Mouse (Mus musculus) forebrain, embryonic 15.5 days (tissue): ENCODE measurements around the gene Defb22. TPM values are rescaled to one million over a fixed set of nuclear protein-coding genes. Genes with fewer than 3 reads are reported as not detected.

Source experiments
- ATAC-seq: fragments of 200-750 bp; cut with Nextera tagmentation; replicated peaks from 2 replicates; pipeline ENCODE4 v1.8.0; 2017; ENCODE audit warnings: mild to moderate bottlenecking, moderate TSS enrichment, moderate library complexity
- H3K27ac ChIP-seq: fragments of 300-500 bp; sonication (generic); replicated peaks from 2 replicates; pipeline ENCODE4 v1.5.1; 2015; ENCODE audit warnings: mild to moderate bottlenecking, inconsistent platforms
- H3K27me3 ChIP-seq: fragments of 300-500 bp; sonication (generic); 2 replicates; pipeline ENCODE4 v1.6.1; 2015; ENCODE audit warnings: inconsistent platforms
- H3K36me3 ChIP-seq: fragments of 300-500 bp; sonication (generic); 2 replicates; pipeline ENCODE4 v1.6.1; 2015; ENCODE audit warnings: mild to moderate bottlenecking, inconsistent platforms
- H3K4me1 ChIP-seq: fragments of 300-500 bp; sonication (generic); 2 replicates; pipeline ENCODE4 v1.6.1; 2015; ENCODE audit warnings: inconsistent platforms
- H3K4me2 ChIP-seq: fragments of 300-500 bp; sonication (generic); replicated peaks from 2 replicates; pipeline ENCODE4 v1.6.1; 2015; ENCODE audit warnings: mild to moderate bottlenecking, inconsistent platforms
- H3K4me3 ChIP-seq: fragments of 300-500 bp; sonication (generic); 2 replicates; pipeline ENCODE4 v1.5.1; 2015; ENCODE audit warnings: mild to moderate bottlenecking, inconsistent platforms
- H3K9ac ChIP-seq: fragments of 300-500 bp; sonication (generic); replicated peaks from 2 replicates; pipeline ENCODE4 v1.6.1; 2015; ENCODE audit warnings: mild to moderate bottlenecking, inconsistent platforms
- H3K9me3 ChIP-seq: fragments of 300-500 bp; sonication (generic); 2 replicates; pipeline ENCODE4 v1.6.1; 2016; ENCODE audit warnings: inconsistent platforms
- WGBS: fragments of 180-500 bp; shearing (Covaris S2); methylation state at CpG from one replicate; pipeline ENCODE4 v1.1.7; 2015; ENCODE audit warnings: mixed read lengths; 5-methylcytosine and 5-hydroxymethylcytosine counted together
- polyA plus RNA-seq: library from polyadenylated mRNA; unstranded; fragments of >200 nt; fragmentation: Nextera tagmentation; extraction: Ambion mirVana; gene quantifications from 2 replicates; pipeline ENCODE4 v1.2.1, GENCODE M21; 2015

Gene Defb22
- not detected in 2 replicates for polyA plus RNA-seq

DNA sequence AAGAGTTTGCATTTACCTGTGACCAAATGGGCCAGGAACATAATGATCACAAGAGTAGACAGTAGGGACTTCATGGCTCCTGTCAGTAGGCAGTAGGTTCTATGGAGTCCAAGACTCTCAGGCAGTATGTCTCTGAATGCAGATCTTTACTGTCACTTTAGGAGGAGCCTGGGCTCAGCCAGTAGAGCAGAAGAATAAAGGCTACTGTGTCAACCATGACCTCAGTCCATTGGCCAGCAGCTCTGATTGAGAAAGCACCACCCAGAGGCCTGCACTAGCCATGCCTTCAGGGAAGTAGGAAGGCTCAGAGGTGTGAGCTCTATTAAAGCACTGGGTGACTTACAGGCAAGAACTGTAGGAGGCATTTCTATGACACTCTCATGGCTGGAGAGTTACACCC, at the start of gene Defb22:
Defb22 (minus strand) TSS at position 101 of the 400 bp plus-strand sequence.
- Histone ChIP-seq H3K4me3 (no peak within 1 kb of the TSS), H3K27ac (no peak within 1 kb of the TSS), H3K27me3 (no peaks in the 10 kb centered on the region), H3K4me2 (no peak within 1 kb of the TSS), H3K36me3 (no peaks in the 10 kb centered on the region), H3K9me3 (no peaks in the 10 kb centered on the region), H3K4me1 (no peaks in the 10 kb centered on the region), H3K9ac (no peak within 1 kb of the TSS)
- ATAC-seq: no peak

DNA sequence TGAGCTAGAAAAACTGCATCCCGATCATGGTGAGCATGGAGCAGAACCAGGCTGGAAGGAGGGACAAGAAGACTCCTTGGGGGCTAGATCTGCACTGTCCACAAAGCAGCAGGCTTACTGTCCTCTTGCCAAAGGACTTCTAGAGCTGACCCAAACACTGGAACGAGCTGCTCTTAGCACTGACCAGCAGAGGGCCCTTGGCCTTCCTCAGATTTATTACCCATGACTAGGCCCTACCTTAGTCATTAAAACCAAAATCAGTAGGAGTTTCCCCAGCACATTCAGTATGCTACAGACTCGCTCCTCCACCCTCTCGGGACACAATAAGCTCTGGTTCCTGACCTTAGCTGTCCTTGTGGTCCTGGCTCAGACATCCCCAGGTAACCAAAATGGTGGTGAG, 28.0 kb upstream of the Defb22 start, which contains the start of gene Defb28:
Defb28 (plus strand) TSS at position 275 of the 400 bp plus-strand sequence.
- H3K4me2 ChIP-seq: no peak within 1 kb of the TSS
- no peaks in the 10 kb centered on the region for H3K27me3 ChIP-seq
- H3K9ac ChIP-seq: no peak within 1 kb of the TSS
- H3K4me1 ChIP-seq: no peaks in the 10 kb centered on the region
- no peak within 1 kb of the TSS for H3K27ac ChIP-seq
- H3K36me3 ChIP-seq: no peaks in the 10 kb centered on the region
- H3K4me3 ChIP-seq: no peak within 1 kb of the TSS
- ATAC-seq: no peak
- H3K9me3 ChIP-seq: no peaks in the 10 kb centered on the region
- WGBS: 71% methylated on average over 4 of the region's 4 CpGs

DNA sequence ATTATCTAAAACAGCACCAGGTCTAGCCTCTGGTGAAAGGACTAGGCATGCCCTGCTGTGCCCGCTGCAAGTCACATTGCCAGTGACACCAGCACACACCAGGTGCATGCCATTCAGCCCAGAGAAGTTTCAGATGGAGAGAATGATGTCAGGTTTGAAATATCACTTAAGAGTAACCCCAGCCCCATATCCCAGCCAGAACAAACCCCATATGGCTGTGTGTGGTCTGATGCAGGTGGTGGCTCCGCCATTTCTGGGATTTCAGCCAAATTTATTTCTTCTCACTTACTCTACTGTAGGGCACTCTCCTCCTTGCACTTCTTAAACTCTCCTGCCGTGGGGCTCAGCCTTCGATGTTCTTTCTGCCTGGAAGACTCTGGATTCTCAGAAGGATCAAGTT, 26.1 kb upstream of the Defb22 start:
- H3K4me2 ChIP-seq: no peak overlapping the region
- H3K4me3 ChIP-seq: no peak overlapping the region
- H3K9ac ChIP-seq: no peak overlapping the region
- H3K4me1 ChIP-seq: no peaks in the 10 kb centered on the region
- H3K9me3 ChIP-seq: no peaks in the 10 kb centered on the region
- WGBS: 57% methylated on average over 4 of the region's 4 CpGs
- no peaks in the 10 kb centered on the region for H3K36me3 ChIP-seq
- H3K27me3 ChIP-seq: no peaks in the 10 kb centered on the region
- H3K27ac ChIP-seq: no peak overlapping the region
- no peak for ATAC-seq

DNA sequence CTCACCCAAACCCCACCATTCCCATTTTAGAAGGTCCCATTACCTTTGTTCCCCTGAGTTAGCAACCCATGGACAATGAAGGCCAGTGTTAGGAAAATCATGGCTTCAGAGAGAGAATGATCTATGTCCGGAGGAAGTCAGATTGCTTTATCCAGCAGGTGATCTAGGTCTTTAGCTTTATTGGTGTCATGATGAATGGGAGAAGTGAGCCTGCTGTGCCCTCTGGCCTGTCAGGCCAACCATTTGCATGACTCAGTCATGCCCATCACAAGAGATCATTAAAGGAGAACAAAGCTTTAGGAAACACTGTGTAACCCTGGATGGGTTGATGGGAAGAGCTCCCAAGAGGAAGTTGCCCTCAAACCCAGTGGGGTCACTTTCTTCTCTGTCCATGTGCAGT, 21.7 kb upstream of the Defb22 start, which contains the start of gene Defb26:
Defb26 (minus strand) TSS at position 101 of the 400 bp plus-strand sequence.
- H3K4me2 ChIP-seq: no peak within 1 kb of the TSS
- H3K27me3 ChIP-seq: no peaks in the 10 kb centered on the region
- H3K4me1 ChIP-seq: no peaks in the 10 kb centered on the region
- no peak within 1 kb of the TSS for H3K9ac ChIP-seq
- WGBS: 90% methylated on average over 1 of the region's 1 CpGs
- H3K27ac ChIP-seq: no peak within 1 kb of the TSS
- no peaks in the 10 kb centered on the region for H3K9me3 ChIP-seq
- H3K36me3 ChIP-seq: no peaks in the 10 kb centered on the region
- no peak within 1 kb of the TSS for H3K4me3 ChIP-seq
- ATAC-seq: no peak

DNA sequence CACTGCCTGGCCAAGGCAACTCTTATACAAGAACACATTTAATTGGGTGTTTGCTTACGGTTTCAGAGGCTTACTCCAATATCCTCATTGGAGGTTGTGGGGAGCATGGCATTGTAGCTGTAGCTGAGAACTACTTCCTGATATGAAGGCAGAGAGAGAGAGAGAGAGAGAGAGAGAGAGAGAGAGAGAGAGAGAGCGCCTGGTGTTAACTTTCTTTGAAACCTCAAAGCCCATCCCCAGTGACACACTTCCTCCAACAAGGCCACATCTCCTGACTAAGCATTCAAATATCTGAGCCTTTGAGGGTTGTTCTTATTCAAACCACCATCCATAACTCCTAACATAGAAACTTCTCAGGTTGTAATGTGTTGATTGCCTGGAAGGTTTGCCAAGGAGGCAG, 14.0 kb upstream of the Defb22 start:
- Histone ChIP-seq H3K27ac (no peak overlapping the region), H3K27me3 (no peaks in the 10 kb centered on the region), H3K9ac (no peak overlapping the region), H3K4me1 (no peaks in the 10 kb centered on the region), H3K4me3 (no peak overlapping the region), H3K9me3 (no peaks in the 10 kb centered on the region), H3K36me3 (no peaks in the 10 kb centered on the region), H3K4me2 (no peak overlapping the region)
- WGBS: 84% methylated on average over 2 of the region's 2 CpGs
- ATAC-seq: no peak

DNA sequence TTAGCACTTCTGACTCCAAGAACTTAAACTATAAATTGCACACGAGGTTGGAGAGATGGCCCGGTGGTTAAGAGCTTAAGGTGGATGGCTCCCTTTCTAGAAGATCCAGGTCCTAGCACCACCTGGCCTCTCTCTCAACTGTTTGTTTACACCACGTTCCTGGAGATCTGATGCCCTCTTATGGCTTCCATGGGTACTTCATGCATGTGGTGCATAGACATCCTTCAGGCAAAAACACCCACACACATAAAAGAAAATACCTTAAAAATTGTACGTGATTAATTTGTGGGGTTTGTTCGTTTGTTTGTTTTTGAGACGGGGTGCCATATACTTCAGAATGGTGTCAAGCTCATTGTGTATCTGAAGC, 10.9 kb upstream of the Defb22 start:
- H3K4me2 ChIP-seq: no peak overlapping the region
- no peaks in the 10 kb centered on the region for H3K27me3 ChIP-seq
- no peaks in the 10 kb centered on the region for H3K4me1 ChIP-seq
- WGBS: 84% methylated on average over 6 of the region's 6 CpGs
- no peak overlapping the region for H3K27ac ChIP-seq
- H3K9ac ChIP-seq: no peak overlapping the region
- no peak overlapping the region for H3K4me3 ChIP-seq
- H3K36me3 ChIP-seq: no peaks in the 10 kb centered on the region
- no peak for ATAC-seq
- H3K9me3 ChIP-seq: no peaks in the 10 kb centered on the region

DNA sequence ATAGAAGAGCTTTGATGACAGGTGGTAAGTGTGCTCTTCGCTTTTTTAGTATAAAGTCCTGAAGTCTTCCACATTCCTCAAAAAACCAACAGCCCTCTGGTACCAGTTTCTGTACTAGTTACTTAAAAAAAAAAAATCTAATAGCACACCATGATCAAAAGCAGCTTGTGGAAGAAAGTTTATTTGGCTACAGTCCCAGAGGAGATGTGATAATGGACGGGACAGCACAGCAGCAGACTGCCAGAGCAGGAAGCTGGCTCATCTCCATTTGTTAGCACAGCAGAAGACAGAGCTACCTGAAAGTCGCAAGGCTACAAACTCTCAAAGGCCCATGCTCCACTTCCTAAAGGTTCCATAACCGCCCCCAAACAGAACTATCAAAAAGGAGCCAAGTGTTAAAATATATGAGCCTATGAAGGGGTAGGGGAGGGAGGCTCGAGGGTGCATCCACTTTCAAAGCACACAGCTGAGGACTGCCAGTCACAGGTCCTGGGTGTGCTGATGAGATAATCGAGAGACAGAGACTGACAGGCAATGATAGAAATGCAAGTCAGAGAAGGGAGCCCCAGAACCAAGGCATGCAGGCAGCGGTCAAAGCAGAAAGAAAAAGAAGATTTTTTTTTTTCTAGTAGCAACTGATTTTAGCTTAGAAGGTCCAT, 10.4 kb upstream of the Defb22 start:
- ATAC-seq: no peak
- Histone ChIP-seq H3K36me3 (no peaks in the 10 kb centered on the region), H3K4me1 (no peaks in the 10 kb centered on the region), H3K9ac (no peak overlapping the region), H3K4me3 (no peak overlapping the region), H3K27me3 (no peaks in the 10 kb centered on the region), H3K4me2 (no peak overlapping the region), H3K9me3 (no peaks in the 10 kb centered on the region), H3K27ac (no peak overlapping the region)
- 77% methylated on average over 7 of the region's 7 CpGs for WGBS

DNA sequence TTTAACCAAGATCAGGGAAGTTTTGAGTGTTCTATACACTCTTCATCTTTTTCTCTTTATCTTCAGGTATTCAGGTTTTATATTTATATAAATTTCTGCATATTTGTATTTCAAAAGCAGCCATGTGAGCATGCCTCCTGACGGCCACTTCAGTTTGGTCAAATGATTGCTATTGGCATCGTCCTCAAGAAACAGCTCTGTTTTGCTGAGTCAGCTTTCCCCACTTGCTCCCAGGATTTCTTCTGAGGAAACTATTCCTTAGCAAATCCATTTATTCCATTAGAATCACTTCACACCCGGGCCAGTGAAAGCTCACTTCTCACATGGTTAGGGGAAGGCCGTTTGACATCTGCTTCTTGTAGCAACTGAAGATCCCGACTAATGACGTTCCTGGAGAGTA, 8.1 kb upstream of the Defb22 start:
- 87% methylated on average over 6 of the region's 6 CpGs for WGBS
- H3K27me3 ChIP-seq: no peaks in the 10 kb centered on the region
- no peaks in the 10 kb centered on the region for H3K4me1 ChIP-seq
- no peak overlapping the region for H3K4me3 ChIP-seq
- H3K36me3 ChIP-seq: no peaks in the 10 kb centered on the region
- H3K27ac ChIP-seq: no peak overlapping the region
- no peaks in the 10 kb centered on the region for H3K9me3 ChIP-seq
- H3K4me2 ChIP-seq: no peak overlapping the region
- no peak for ATAC-seq
- H3K9ac ChIP-seq: no peak overlapping the region

DNA sequence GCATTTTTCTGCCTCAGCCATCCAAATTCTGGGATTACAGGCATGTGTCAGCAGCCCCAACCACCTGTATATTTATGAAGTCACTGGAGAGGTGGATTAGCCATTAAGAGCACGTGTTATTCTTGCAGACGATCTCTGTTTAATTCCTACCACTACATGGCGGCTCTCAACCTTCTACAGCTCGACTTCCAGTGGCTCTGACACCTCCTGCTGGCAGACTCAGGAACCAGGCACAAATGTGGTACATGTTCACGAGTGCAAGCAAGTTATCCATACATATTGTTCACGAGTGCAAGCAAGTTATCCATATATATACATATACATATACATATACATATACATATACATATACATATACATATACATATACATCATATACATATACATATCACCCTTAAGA, 3.2 kb upstream of the Defb22 start:
- H3K27me3 ChIP-seq: no peaks in the 10 kb centered on the region
- H3K4me3 ChIP-seq: no peak overlapping the region
- WGBS: 80% methylated on average over 6 of the region's 6 CpGs
- no peaks in the 10 kb centered on the region for H3K4me1 ChIP-seq
- ATAC-seq: no peak
- no peaks in the 10 kb centered on the region for H3K36me3 ChIP-seq
- no peaks in the 10 kb centered on the region for H3K9me3 ChIP-seq
- H3K9ac ChIP-seq: no peak overlapping the region
- no peak overlapping the region for H3K27ac ChIP-seq
- H3K4me2 ChIP-seq: no peak overlapping the region

DNA sequence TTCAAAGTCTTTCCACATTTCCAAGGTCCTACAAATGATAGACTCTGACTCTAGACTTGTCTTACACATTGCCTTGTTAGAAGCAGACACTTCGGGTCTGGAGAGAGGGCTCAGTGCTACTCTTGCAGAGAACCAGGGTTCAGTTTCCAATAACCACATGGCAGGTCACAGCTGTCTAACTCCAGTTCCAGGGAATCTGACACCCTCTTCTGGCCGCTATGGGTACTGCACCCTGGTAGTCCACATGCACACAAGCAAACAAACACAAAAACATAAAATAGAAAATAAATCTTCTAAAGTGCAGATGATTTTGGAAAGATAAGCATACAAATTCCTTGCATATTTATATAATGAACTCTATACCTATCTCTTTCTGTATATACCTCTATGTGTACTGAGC, 2.9 kb downstream of the Defb22 start:
- WGBS: 74% methylated on average over 2 of the region's 2 CpGs
- Histone ChIP-seq H3K36me3 (no peaks in the 10 kb centered on the region), H3K27ac (no peak overlapping the region), H3K4me2 (no peak overlapping the region), H3K9ac (no peak overlapping the region), H3K4me3 (no peak overlapping the region), H3K4me1 (no peaks in the 10 kb centered on the region), H3K27me3 (no peaks in the 10 kb centered on the region), H3K9me3 (no peaks in the 10 kb centered on the region)
- no peak for ATAC-seq

DNA sequence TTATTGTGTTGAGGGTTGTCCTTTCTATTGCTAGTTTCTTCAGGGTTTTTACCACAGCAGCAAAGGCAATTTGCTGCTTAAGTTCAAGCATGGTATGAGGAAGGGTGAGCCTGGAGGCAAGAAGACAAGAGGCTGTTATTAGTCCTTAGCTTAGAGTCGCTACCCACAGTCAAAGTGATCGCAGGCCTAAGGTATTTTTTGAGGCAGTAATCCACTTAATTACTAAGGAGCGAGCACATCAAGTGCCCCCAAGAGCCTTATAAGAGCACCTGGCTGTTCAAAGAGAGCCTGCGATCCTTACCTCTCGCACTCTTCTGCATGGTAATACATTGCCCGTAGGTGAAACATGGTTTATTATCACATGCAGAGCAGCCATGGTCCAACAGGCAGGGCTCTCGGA, 8.2 kb downstream of the Defb22 start:
- Histone ChIP-seq H3K4me1 (no peaks in the 10 kb centered on the region), H3K27me3 (no peaks in the 10 kb centered on the region), H3K36me3 (no peaks in the 10 kb centered on the region), H3K4me2 (no peak overlapping the region), H3K9me3 (no peaks in the 10 kb centered on the region), H3K9ac (no peak overlapping the region), H3K27ac (no peak overlapping the region), H3K4me3 (no peak overlapping the region)
- 85% methylated on average over 7 of the region's 7 CpGs for WGBS
- ATAC-seq: no peak

DNA sequence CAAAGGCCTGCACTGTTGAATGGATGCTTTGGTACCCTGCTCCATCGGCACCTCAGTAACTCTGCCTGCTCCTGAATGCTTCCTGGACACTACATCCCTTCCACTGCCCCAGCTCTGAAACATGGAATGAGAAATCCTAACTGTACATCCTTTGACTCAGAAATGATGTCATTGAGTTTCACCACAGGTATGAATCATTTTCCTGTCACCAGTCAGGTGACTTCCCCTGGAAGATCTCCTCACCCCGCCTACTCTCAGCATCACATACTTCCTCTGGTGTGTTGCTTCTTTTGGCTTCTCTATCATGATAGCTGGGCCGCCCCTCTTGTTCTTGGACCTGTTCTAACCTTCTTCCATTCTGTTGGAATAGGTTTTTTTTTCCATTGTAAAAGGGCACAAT, 9.1 kb downstream of the Defb22 start:
- Histone ChIP-seq H3K4me2 (no peak overlapping the region), H3K4me3 (no peak overlapping the region), H3K9ac (no peak overlapping the region), H3K36me3 (no peaks in the 10 kb centered on the region), H3K27me3 (no peaks in the 10 kb centered on the region), H3K27ac (no peak overlapping the region), H3K4me1 (no peaks in the 10 kb centered on the region), H3K9me3 (no peaks in the 10 kb centered on the region)
- no peak for ATAC-seq
- 87% methylated on average over 3 of the region's 3 CpGs for WGBS

DNA sequence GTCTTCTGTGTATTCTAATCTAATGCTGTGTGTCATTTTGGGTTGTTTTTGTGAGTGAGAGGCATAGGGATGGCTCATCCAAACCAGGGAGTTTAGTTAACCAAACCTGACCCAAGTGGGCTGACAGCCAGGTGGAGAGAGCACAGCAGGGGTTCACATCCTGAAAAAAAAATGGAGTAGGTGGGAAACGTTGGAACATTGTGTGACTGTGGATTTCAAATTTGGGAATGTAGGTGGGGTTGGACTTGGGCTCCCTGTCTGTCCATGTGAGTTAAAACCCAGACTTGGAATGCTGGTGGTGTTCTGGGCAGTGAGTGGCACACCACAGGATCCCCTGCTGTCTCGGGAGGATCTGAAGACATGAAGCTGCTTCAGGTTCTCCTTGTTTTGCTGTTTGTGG, 13.2 kb downstream of the Defb22 start, which contains the start of gene Defb20:
Defb20 (plus strand) TSS at position 301 of the 400 bp plus-strand sequence.
- ATAC-seq: no peak
- no peaks in the 10 kb centered on the region for H3K9me3 ChIP-seq
- no peaks in the 10 kb centered on the region for H3K27me3 ChIP-seq
- no peaks in the 10 kb centered on the region for H3K36me3 ChIP-seq
- no peaks in the 10 kb centered on the region for H3K4me1 ChIP-seq
- no peak within 1 kb of the TSS for H3K9ac ChIP-seq
- no peak within 1 kb of the TSS for H3K4me2 ChIP-seq
- WGBS: 66% methylated on average over 2 of the region's 2 CpGs
- H3K27ac ChIP-seq: no peak within 1 kb of the TSS
- no peak within 1 kb of the TSS for H3K4me3 ChIP-seq
